8 mouse cellular contexts compared by ENCODE assay signal in genomic region chr13:55510332-55510667, GRCm38 (mm10). TPM values are rescaled to one million over a fixed set of nuclear protein-coding genes. Genes with fewer than 3 reads are reported as not detected.
DNase-seq lines count a peak whose midpoint lies in the region; ATAC-seq lines count a peak whose summit lies in the region.

No protein-coding gene starts in this region.

- 22% methylated on average over 3 of the region's 3 CpGs for WGBS in heart, embryonic 13.5 days
- WGBS in hindbrain, embryonic 16.5 days = 34% methylated on average over 3 of the region's 3 CpGs
- WGBS in midbrain, embryonic 14.5 days = 54% methylated on average over 3 of the region's 3 CpGs

- peaks cover 17% of the 10 kb centered on the region for H3K27me3 ChIP-seq in heart, embryonic 13.5 days (replicated peaks)
- H3K27me3 ChIP-seq in hindbrain, embryonic 16.5 days (replicated peaks; ENCODE audit: control insufficient read depth, insufficient read depth, low read length) = 0 out of 2 replicates have a peak, but pooled peaks cover 2% of the 10 kb centered on the region
- no peaks in the 10 kb centered on the region for H3K27me3 ChIP-seq in midbrain, embryonic 14.5 days (ENCODE audit: control insufficient read depth, insufficient read depth, low read length)

- no peaks in the 10 kb centered on the region for H3K9me3 ChIP-seq in heart, embryonic 13.5 days
- H3K9me3 ChIP-seq in hindbrain, embryonic 16.5 days (ENCODE audit: control insufficient read depth, low read length) = no peaks in the 10 kb centered on the region
- H3K9me3 ChIP-seq in midbrain, embryonic 14.5 days (ENCODE audit: control insufficient read depth, low read length) = no peaks in the 10 kb centered on the region

- H3K4me3 ChIP-seq in heart, embryonic 13.5 days = peak overlapping the region; percentile 93
- no peak overlapping the region for H3K4me3 ChIP-seq in hindbrain, embryonic 16.5 days (ENCODE audit: low read length)
- H3K4me3 ChIP-seq in midbrain, embryonic 14.5 days (replicated peaks; ENCODE audit: low read depth, low read length) = no peak overlapping the region

- H3K4me2 ChIP-seq in heart, embryonic 13.5 days = peak overlapping the region; percentile 80
- no peak overlapping the region for H3K4me2 ChIP-seq in hindbrain, embryonic 16.5 days (ENCODE audit: low read length)
- no peak overlapping the region for H3K4me2 ChIP-seq in midbrain, embryonic 14.5 days (ENCODE audit: low read length)

- peaks cover 55% of the 10 kb centered on the region for H3K4me1 ChIP-seq in heart, embryonic 13.5 days
- H3K4me1 ChIP-seq in hindbrain, embryonic 16.5 days (ENCODE audit: control insufficient read depth, insufficient read depth, low read depth, low read length) = peaks cover 25% of the 10 kb centered on the region
- peaks cover 23% of the 10 kb centered on the region for H3K4me1 ChIP-seq in midbrain, embryonic 14.5 days (ENCODE audit: control insufficient read depth, insufficient read depth, low read length)

- ATAC-seq in heart, embryonic 13.5 days (ENCODE audit: extremely low read depth, insufficient number of reproducible peaks, low FRiP score, low TSS enrichment) = no peak
- ATAC-seq in hindbrain, embryonic 16.5 days = no peak
- 0 out of 2 replicates have a peak, but pooled peaks have one; percentile 2 for ATAC-seq in midbrain, embryonic 14.5 days (ENCODE audit: low FRiP score, low TSS enrichment)

- DNase-seq in heart, adult 9 months (ENCODE audit: low spot score in 2 of 2) = no peak
- peak; percentile 83 for DNase-seq in R1 (ENCODE audit: low read depth, low spot score)
- DNase-seq in midbrain, embryonic 14.5 days = no peak
- DNase-seq in cerebellum, postnatal 10 days = no peak
- DNase-seq in layer of hippocampus, postnatal 14 days (ENCODE audit: low spot score in 2 of 2) = no peak
- no peak for DNase-seq in cerebellum, postnatal 25 days

- peak overlapping the region; percentile 69 for H3K9ac ChIP-seq in heart, embryonic 13.5 days
- H3K9ac ChIP-seq in hindbrain, embryonic 16.5 days (ENCODE audit: low read depth, low read length) = no peak overlapping the region
- no peak overlapping the region for H3K9ac ChIP-seq in midbrain, embryonic 14.5 days (replicated peaks; ENCODE audit: low read length)

- H3K36me3 ChIP-seq in heart, embryonic 13.5 days = peaks cover 57% of the 10 kb centered on the region
- peaks cover 32% of the 10 kb centered on the region for H3K36me3 ChIP-seq in hindbrain, embryonic 16.5 days (ENCODE audit: control insufficient read depth, insufficient read depth, low read length)
- peaks cover 43% of the 10 kb centered on the region for H3K36me3 ChIP-seq in midbrain, embryonic 14.5 days (ENCODE audit: control insufficient read depth, insufficient read depth, low read length)

- H3K27ac ChIP-seq in heart, embryonic 13.5 days (replicated peaks) = peak overlapping the region; percentile 99
- peak overlapping the region; percentile 4; the same call in 1 of the 2 replicates for H3K27ac ChIP-seq in hindbrain, embryonic 16.5 days (ENCODE audit: low read depth, low read length)
- H3K27ac ChIP-seq in midbrain, embryonic 14.5 days (replicated peaks; ENCODE audit: low read depth, low read length) = peak overlapping the region; percentile 43; the same call in 1 of the 2 replicates

RNA-seq across cellular contexts. Expression of gene Pdlim7, which starts 3.2 kb away (rescaled TPM):
- polyA plus RNA-seq in heart, embryonic 13.5 days (2015; fragmentation: Nextera tagmentation; extraction: Ambion mirVana) = 402 and 437 TPM in 2 replicates
- 161 and 177 TPM in 2 replicates for polyA plus RNA-seq in hindbrain, embryonic 16.5 days (2015; fragmentation: Nextera tagmentation; extraction: Ambion mirVana)
- 126 and 154 TPM in 2 replicates for polyA plus RNA-seq in midbrain, embryonic 14.5 days (2014; fragmentation: Nextera tagmentation; extraction: Ambion mirVana)
- 10 to 100 TPM; 69.4 to 78.9 TPM for total RNA-seq in layer of hippocampus, postnatal 14 days (2021)

RNA-seq across cellular contexts. Expression of gene Dok3, which starts 18.8 kb away (rescaled TPM):
- 1.1 and 1.2 TPM in 2 replicates for polyA plus RNA-seq in heart, embryonic 13.5 days (2015; fragmentation: Nextera tagmentation; extraction: Ambion mirVana)
- polyA plus RNA-seq in hindbrain, embryonic 16.5 days (2015; fragmentation: Nextera tagmentation; extraction: Ambion mirVana) = 3.6 and 4.3 TPM in 2 replicates
- 3.4 and 4.0 TPM in 2 replicates for polyA plus RNA-seq in midbrain, embryonic 14.5 days (2014; fragmentation: Nextera tagmentation; extraction: Ambion mirVana)
- 1 to 10 TPM; 6.7 to 7.9 TPM for total RNA-seq in layer of hippocampus, postnatal 14 days (2021)

RNA-seq across cellular contexts. Expression of gene Dbn1, which starts 22.4 kb away (rescaled TPM):
- 83.8 and 84.9 TPM in 2 replicates for polyA plus RNA-seq in heart, embryonic 13.5 days (2015; fragmentation: Nextera tagmentation; extraction: Ambion mirVana)
- 482 and 556 TPM in 2 replicates for polyA plus RNA-seq in hindbrain, embryonic 16.5 days (2015; fragmentation: Nextera tagmentation; extraction: Ambion mirVana)
- polyA plus RNA-seq in midbrain, embryonic 14.5 days (2014; fragmentation: Nextera tagmentation; extraction: Ambion mirVana) = 509 and 557 TPM in 2 replicates
- 100 to 1,000 TPM; 335 to 353 TPM for total RNA-seq in layer of hippocampus, postnatal 14 days (2021)

RNA-seq across cellular contexts. Expression of gene Ddx41, which starts 26.2 kb away (rescaled TPM):
- 29.6 and 30.6 TPM in 2 replicates for polyA plus RNA-seq in heart, embryonic 13.5 days (2015; fragmentation: Nextera tagmentation; extraction: Ambion mirVana)
- polyA plus RNA-seq in hindbrain, embryonic 16.5 days (2015; fragmentation: Nextera tagmentation; extraction: Ambion mirVana) = 55.3 and 56.3 TPM in 2 replicates
- 56.2 and 57.6 TPM in 2 replicates for polyA plus RNA-seq in midbrain, embryonic 14.5 days (2014; fragmentation: Nextera tagmentation; extraction: Ambion mirVana)
- total RNA-seq in layer of hippocampus, postnatal 14 days (2021) = 10 to 100 TPM; 44.8 to 47.0 TPM

RNA-seq across cellular contexts. Expression of gene Prr7, which starts 46.2 kb away (rescaled TPM):
- not detected in 2 replicates for polyA plus RNA-seq in heart, embryonic 13.5 days (2015; fragmentation: Nextera tagmentation; extraction: Ambion mirVana)
- 4.4 and 4.9 TPM in 2 replicates for polyA plus RNA-seq in hindbrain, embryonic 16.5 days (2015; fragmentation: Nextera tagmentation; extraction: Ambion mirVana)
- polyA plus RNA-seq in midbrain, embryonic 14.5 days (2014; fragmentation: Nextera tagmentation; extraction: Ambion mirVana) = 7.0 and 34.3 TPM in 2 replicates
- total RNA-seq in layer of hippocampus, postnatal 14 days (2021) = 10 to 100 TPM; 89.9 to 92.7 TPM

Comparison
In these comparisons a context has a peak if more than half of its experiments do, and no peak if none do; other contexts are left out.
1. H3K27ac ChIP-seq: peak in every context shown above with its lines; median percentile 99 in heart, embryonic 13.5 days; 43 in midbrain, embryonic 14.5 days; 4 in hindbrain, embryonic 16.5 days.